Mouse (Mus musculus) C2C12 (cell line): ENCODE data around the gene Cox20. TPM values are rescaled to one million over a fixed set of nuclear protein-coding genes. Genes with fewer than 3 reads are reported as not detected.

Source experiments
- H3K27me3 ChIP-seq: one replicate; pipeline ENCODE4 v1.6.1; 2011; ENCODE audit not compliant: control insufficient read depth, insufficient read depth, insufficient read length
- H3K36me3 ChIP-seq: one replicate; pipeline ENCODE4 v1.6.1; 2011; ENCODE audit not compliant: control insufficient read depth, insufficient read depth
- H3K4me3 ChIP-seq: one replicate; pipeline ENCODE4 v1.5.1; 2011; ENCODE audit warnings: mild to moderate bottlenecking, control low read depth; ENCODE audit not compliant: poor library complexity, insufficient read depth, severe bottlenecking
- H3K79me2 ChIP-seq: one replicate; pipeline ENCODE4 v1.6.1; 2011; ENCODE audit not compliant: control insufficient read depth, insufficient read depth
- H3K79me3 ChIP-seq: one replicate; pipeline ENCODE4 v1.6.1; 2011; ENCODE audit warnings: low read depth, control low read depth
- H3ac ChIP-seq: one replicate; pipeline ENCODE3; 2011; ENCODE audit warnings: low read depth; ENCODE audit not compliant: control insufficient read depth, insufficient read length
- CEBPB ChIP-seq: IDR thresholded peaks from one replicate; pipeline ENCODE4 v1.6.1; 2011; ENCODE audit warnings: low read depth, mild to moderate bottlenecking, control low read depth, moderate library complexity
- CTCF ChIP-seq: IDR thresholded peaks from one replicate; pipeline ENCODE4 v1.5.1; 2011; ENCODE audit not compliant: control insufficient read depth, insufficient read depth, insufficient read length
- FOSL1 ChIP-seq: IDR thresholded peaks from one replicate; pipeline ENCODE4 v1.8.0; 2011; ENCODE audit warnings: mild to moderate bottlenecking, low read length; ENCODE audit not compliant: poor library complexity, insufficient read depth, severe bottlenecking
- MAX ChIP-seq: IDR thresholded peaks from one replicate; pipeline ENCODE4 v1.6.1; 2011; ENCODE audit warnings: mild to moderate bottlenecking, control low read depth
- MYOD1 ChIP-seq: IDR thresholded peaks from one replicate; pipeline ENCODE4 v1.6.1; 2011; ENCODE audit warnings: low read depth; ENCODE audit not compliant: control insufficient read depth, insufficient read length
- MYOG ChIP-seq: IDR thresholded peaks from one replicate; pipeline ENCODE4 v1.6.1; 2011; ENCODE audit not compliant: control insufficient read depth, insufficient read length; ENCODE audit errors: extremely low read depth
- USF1 ChIP-seq: IDR thresholded peaks from one replicate; pipeline ENCODE4 v1.6.1; 2011; ENCODE audit warnings: low read depth, mild to moderate bottlenecking, control low read depth, moderate library complexity
- polyA plus RNA-seq: library from polyadenylated mRNA; unstranded; fragments of >200 nt; fragmentation: generic; extraction: Trizol; gene quantifications from one replicate; pipeline ENCODE4 v1.2.1, GENCODE M21; 2012; ENCODE audit warnings: missing spikeins

Cox20 gene
- polyA plus RNA-seq, 1 experiment: 40.8 TPM

DNA sequence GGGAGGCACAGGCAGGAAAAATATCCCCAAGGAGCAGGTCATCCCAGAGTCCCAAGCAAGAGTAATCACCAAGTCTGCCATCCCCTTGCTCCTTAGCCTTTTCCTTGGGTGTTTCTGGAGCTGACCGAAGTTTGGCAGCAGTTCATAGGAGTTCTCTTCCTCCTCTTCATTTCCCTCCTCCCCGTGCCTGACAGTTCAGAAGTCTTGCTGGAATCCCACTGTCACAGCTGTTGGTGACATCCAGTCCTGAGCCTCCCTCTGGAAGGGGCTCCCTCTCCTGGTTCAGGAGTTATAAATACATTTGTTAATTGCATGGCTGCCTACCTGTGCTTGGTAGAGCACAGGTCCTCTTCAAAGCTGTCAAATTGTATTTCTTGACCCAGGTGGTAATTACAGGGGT, 9.4 kb upstream of the Cox20 start:
- Histone ChIP-seq H3K79me3 (no peaks in the 10 kb centered on the region), H3ac (no peak overlapping the region), H3K4me3 (no peak overlapping the region), H3K79me2 (no peaks in the 10 kb centered on the region), H3K27me3 (no peaks in the 10 kb centered on the region), H3K36me3 (no peaks in the 10 kb centered on the region)
- TF ChIP-seq MAX (no peak), FOSL1 (no peak), MYOG (no peak), CEBPB (no peak), CTCF (no peak), MYOD1 (no peak), USF1 (no peak)

GRCm38 (mm10) chr1:178310128-178310527, 8.8 kb upstream of the Cox20 start:
- TF ChIP-seq FOSL1 (no peak), MYOG (no peak), MYOD1 (no peak), CTCF (no peak), MAX (no peak), CEBPB (no peak), USF1 (no peak)
- H3K27me3 ChIP-seq: no peaks in the 10 kb centered on the region
- H3K36me3 ChIP-seq: no peaks in the 10 kb centered on the region
- no peaks in the 10 kb centered on the region for H3K79me3 ChIP-seq
- H3K4me3 ChIP-seq: no peak overlapping the region
- H3ac ChIP-seq: no peak overlapping the region
- H3K79me2 ChIP-seq: no peaks in the 10 kb centered on the region

GRCm38 (mm10) chr1:178313039-178313597, 5.8 kb upstream of the Cox20 start:
- no peak overlapping the region for H3ac ChIP-seq
- no peaks in the 10 kb centered on the region for H3K79me3 ChIP-seq
- no peak overlapping the region for H3K4me3 ChIP-seq
- no peaks in the 10 kb centered on the region for H3K27me3 ChIP-seq
- H3K79me2 ChIP-seq: no peaks in the 10 kb centered on the region
- TF ChIP-seq MYOD1 (no peak), MAX (no peak), USF1 (no peak), CEBPB (no peak), MYOG (no peak), FOSL1 (no peak), CTCF (no peak)
- H3K36me3 ChIP-seq: no peaks in the 10 kb centered on the region

DNA sequence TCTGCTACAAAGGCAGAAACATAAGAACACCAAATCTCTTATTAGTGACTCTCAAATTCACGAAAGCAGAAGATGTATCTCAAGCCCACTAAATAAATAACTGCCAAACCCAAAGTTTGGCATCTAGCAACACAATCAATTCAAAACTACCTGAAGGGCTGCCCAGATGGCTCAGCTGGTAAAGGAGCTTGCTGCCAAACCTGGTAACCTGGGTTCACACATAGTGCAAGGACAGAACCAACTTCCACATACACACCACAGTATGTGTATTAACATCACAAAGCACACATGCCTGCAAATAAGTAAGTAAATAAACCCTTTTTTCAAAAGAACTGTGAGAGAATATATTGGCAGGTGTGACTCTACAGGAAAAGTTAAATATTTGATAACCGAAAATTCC, 4.7 kb upstream of the Cox20 start:
- Histone ChIP-seq H3K36me3 (no peaks in the 10 kb centered on the region), H3K27me3 (no peaks in the 10 kb centered on the region), H3K4me3 (no peak overlapping the region), H3K79me2 (peaks cover 3% of the 10 kb centered on the region), H3ac (no peak overlapping the region), H3K79me3 (no peaks in the 10 kb centered on the region)
- TF ChIP-seq CEBPB (no peak), MYOD1 (no peak), USF1 (no peak), MYOG (no peak), CTCF (no peak), FOSL1 (no peak), MAX (no peak)

GRCm38 (mm10) chr1:178317275-178318001, 1.5 kb upstream of the Cox20 start:
- H3K79me2 ChIP-seq: peaks cover 31% of the 10 kb centered on the region
- H3K27me3 ChIP-seq: no peaks in the 10 kb centered on the region
- H3K36me3 ChIP-seq: peaks cover 28% of the 10 kb centered on the region
- H3ac ChIP-seq: peak overlapping the region; percentile 36
- TF ChIP-seq FOSL1 (no peak), MYOG (no peak), MAX (no peak), CEBPB (no peak), USF1 (no peak), CTCF (no peak), MYOD1 (no peak)
- H3K79me3 ChIP-seq: peaks cover 7% of the 10 kb centered on the region
- peak overlapping the region; percentile 42 for H3K4me3 ChIP-seq

GRCm38 (mm10) chr1:178318002-178318388, 935 bp upstream of the Cox20 start:
- peak; percentile 87 for TF ChIP-seq MAX
- TF ChIP-seq USF1: no peak
- no peaks in the 10 kb centered on the region for H3K27me3 ChIP-seq
- H3K36me3 ChIP-seq: peaks cover 34% of the 10 kb centered on the region
- H3K4me3 ChIP-seq: peak overlapping the region; percentile 42
- peaks cover 7% of the 10 kb centered on the region for H3K79me3 ChIP-seq
- peak overlapping the region; percentile 89 for H3ac ChIP-seq
- peaks cover 36% of the 10 kb centered on the region for H3K79me2 ChIP-seq
